Mouse (Mus musculus) CD4-positive helper T cell, adult 2 months (primary cell): ENCODE data around the gene Soga1.

ENCODE experiments used
- DNase-seq: peaks from one replicate; pipeline ENCODE4 v3.0.0-alpha.2; 2012; ENCODE audit warnings: low read depth, missing footprints, low spot score

The Soga1 gene

GRCm38 (mm10) chr2:157063241-157063700 is 15.8 kb downstream of the Soga1 start:
- DNase-seq: no peak

- DNase-seq: no peak
These were observed 18.3 kb downstream of the Soga1 start for GRCm38 (mm10) chr2:157060557-157061305.

- DNase-seq: no peak
These were observed 19.0 kb downstream of the Soga1 start for GRCm38 (mm10) chr2:157060037-157060436.

- DNase-seq: no peak
These were observed 19.9 kb downstream of the Soga1 start for GRCm38 (mm10) chr2:157059166-157059565.

GRCm38 (mm10) chr2:157058342-157058998 is 20.6 kb downstream of the Soga1 start:
- DNase-seq: no peak

GRCm38 (mm10) chr2:157057758-157058157 is 21.3 kb downstream of the Soga1 start:
- DNase-seq: no peak

- no peak for DNase-seq
These were observed 21.9 kb downstream of the Soga1 start for GRCm38 (mm10) chr2:157057186-157057585.

- DNase-seq: no peak
These were observed 23.3 kb downstream of the Soga1 start for GRCm38 (mm10) chr2:157055721-157056120.

- DNase-seq: no peak
These were observed 24.2 kb downstream of the Soga1 start for GRCm38 (mm10) chr2:157054816-157055215.

- DNase-seq: no peak
These were observed 24.8 kb downstream of the Soga1 start for GRCm38 (mm10) chr2:157054297-157054696.

GRCm38 (mm10) chr2:157053787-157054186 is 25.3 kb downstream of the Soga1 start:
- DNase-seq: no peak

- no peak for DNase-seq
These were observed 25.9 kb downstream of the Soga1 start for GRCm38 (mm10) chr2:157053124-157053523.

GRCm38 (mm10) chr2:157052448-157052847 is 26.6 kb downstream of the Soga1 start:
- DNase-seq: no peak

- DNase-seq: no peak
These were observed 29.2 kb downstream of the Soga1 start for GRCm38 (mm10) chr2:157049831-157050243.

- no peak for DNase-seq
These were observed 30.5 kb downstream of the Soga1 start for GRCm38 (mm10) chr2:157048395-157049181.

GRCm38 (mm10) chr2:157046956-157047355 is 32.1 kb downstream of the Soga1 start:
- no peak for DNase-seq

GRCm38 (mm10) chr2:157045932-157046331 is 33.1 kb downstream of the Soga1 start:
- no peak for DNase-seq

- no peak for DNase-seq
These were observed 35.1 kb downstream of the Soga1 start for GRCm38 (mm10) chr2:157043987-157044386.

- no peak for DNase-seq
These were observed 35.5 kb downstream of the Soga1 start for GRCm38 (mm10) chr2:157043556-157043955.

GRCm38 (mm10) chr2:157041421-157041820 is 37.6 kb downstream of the Soga1 start:
- no peak for DNase-seq

- DNase-seq: no peak
These were observed 38.4 kb downstream of the Soga1 start for GRCm38 (mm10) chr2:157040649-157041046.
